Mouse (Mus musculus): ENCODE results near the gene Mavs. TPM values are rescaled to one million over a fixed set of nuclear protein-coding genes. Genes with fewer than 3 reads are reported as not detected.
A peak's percentile ranks its signal among the peaks of the same experiment; 100 is the strongest.

Gene Mavs
- polyA plus RNA-seq, 1 experiment from 2014 or later = 8.6 TPM

DNA sequence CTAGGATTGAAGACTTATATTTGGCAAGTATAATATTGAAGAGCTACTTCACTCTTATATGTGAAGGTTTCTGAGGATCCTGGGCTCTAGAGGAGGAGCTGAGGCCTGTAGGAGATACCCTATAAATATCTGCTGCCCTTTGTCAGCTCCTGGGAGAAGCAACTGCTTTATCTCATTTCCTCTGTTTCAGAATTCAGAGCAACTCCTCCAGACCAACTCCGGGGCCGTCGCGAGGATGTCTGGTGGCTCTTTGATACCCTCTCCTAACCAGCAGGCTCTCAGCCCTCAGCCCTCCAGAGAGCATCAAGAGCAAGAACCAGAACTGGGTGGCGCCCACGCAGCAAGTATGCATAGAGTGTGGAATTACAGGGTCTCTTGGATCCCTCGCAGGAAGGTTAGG, 9.1 kb downstream of the Mavs start:
- peaks cover 38% of the 10 kb centered on the region for H3K36me3 ChIP-seq
- H3K4me2 ChIP-seq (replicated peaks) = no peak overlapping the region
- H3K27ac ChIP-seq = no peak overlapping the region
- no peaks in the 10 kb centered on the region for H3K4me1 ChIP-seq (replicated peaks)
- no peaks in the 10 kb centered on the region for H3K9me3 ChIP-seq
- no peak for ATAC-seq
- H3K4me3 ChIP-seq (replicated peaks) = no peak overlapping the region
- H3K9ac ChIP-seq (replicated peaks) = no peak overlapping the region
- 97% methylated on average over 7 of the region's 7 CpGs for WGBS
- no peaks in the 10 kb centered on the region for H3K27me3 ChIP-seq

DNA sequence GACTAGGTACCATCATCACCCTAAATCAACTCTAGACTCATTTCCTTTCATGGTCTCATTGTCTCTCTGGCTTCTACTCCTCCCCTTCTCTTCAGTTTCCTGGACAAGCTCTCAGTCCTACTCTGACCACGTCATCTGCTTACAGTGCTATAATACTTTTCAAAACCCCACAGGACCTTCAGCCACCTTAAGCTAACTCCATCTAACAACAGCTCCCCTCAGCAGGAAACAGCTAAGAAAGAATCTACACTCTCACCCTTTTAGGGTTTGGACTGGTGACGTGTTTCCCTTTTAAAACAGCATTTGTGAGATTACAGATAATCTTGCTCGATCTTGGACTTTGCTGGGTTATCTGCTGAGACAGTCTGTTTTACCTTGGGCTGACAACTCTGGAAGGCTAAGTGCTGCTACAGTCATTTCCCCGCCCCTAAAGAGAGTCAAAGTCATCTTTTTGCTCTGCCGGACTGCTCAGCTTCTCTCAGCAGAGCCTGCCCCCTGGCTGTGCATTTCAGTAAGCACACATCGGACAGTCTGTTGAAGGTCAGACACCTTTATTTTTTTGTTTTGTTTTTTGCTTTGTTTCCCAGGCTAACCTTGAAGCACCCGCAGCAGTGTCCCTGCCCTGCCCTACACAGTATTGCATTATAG, 19.9 kb downstream of the Mavs start:
- no peaks in the 10 kb centered on the region for H3K27me3 ChIP-seq
- H3K27ac ChIP-seq = no peak overlapping the region
- WGBS = 33% methylated on average over 7 of the region's 7 CpGs
- no peaks in the 10 kb centered on the region for H3K36me3 ChIP-seq
- peak; percentile 65; the same call in 1 of the 2 replicates for ATAC-seq
- no peaks in the 10 kb centered on the region for H3K4me1 ChIP-seq (replicated peaks)
- H3K4me3 ChIP-seq (replicated peaks) = no peak overlapping the region
- no peak overlapping the region for H3K4me2 ChIP-seq (replicated peaks)
- no peak overlapping the region for H3K9ac ChIP-seq (replicated peaks)
- H3K9me3 ChIP-seq = no peaks in the 10 kb centered on the region

GRCm38 (mm10) chr2:131254329-131254713, 20.5 kb downstream of the Mavs start:
- Histone ChIP-seq H3K36me3 (no peaks in the 10 kb centered on the region), H3K27me3 (no peaks in the 10 kb centered on the region), H3K4me2 (replicated peaks) (no peak overlapping the region), H3K9ac (replicated peaks) (no peak overlapping the region), H3K4me1 (replicated peaks) (no peaks in the 10 kb centered on the region), H3K9me3 (no peaks in the 10 kb centered on the region), H3K4me3 (replicated peaks) (no peak overlapping the region), H3K27ac (no peak overlapping the region)
- 89% methylated on average over 2 of the region's 2 CpGs for WGBS
- no peak for ATAC-seq

DNA sequence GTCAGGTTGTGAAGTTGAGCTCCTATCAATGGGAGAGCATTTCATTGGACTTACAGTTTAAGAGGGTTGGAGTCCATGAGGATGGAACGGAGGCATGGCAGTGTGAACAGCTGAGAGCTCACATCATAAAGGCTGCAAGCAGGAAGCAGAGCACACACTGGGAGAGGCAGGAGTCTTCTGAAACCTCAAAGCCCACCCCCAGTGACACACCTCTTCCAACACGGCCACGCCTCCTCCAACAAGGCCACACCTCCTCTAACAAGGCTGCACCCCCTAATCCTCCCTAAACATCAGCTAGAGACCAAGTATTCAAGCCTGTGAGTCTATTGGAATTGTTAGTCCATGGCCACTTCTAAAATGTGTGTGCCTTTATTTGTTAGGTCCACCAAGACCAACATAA, 21.9 kb downstream of the Mavs start:
- no peak for ATAC-seq
- Histone ChIP-seq H3K27ac (no peak overlapping the region), H3K9me3 (no peaks in the 10 kb centered on the region), H3K4me1 (replicated peaks) (peaks cover 3% of the 10 kb centered on the region), H3K9ac (replicated peaks) (no peak overlapping the region), H3K4me3 (replicated peaks) (no peak overlapping the region), H3K4me2 (replicated peaks) (no peak overlapping the region), H3K36me3 (no peaks in the 10 kb centered on the region), H3K27me3 (no peaks in the 10 kb centered on the region)
- WGBS = 55% methylated on average over 3 of the region's 3 CpGs

GRCm38 (mm10) chr2:131258693-131259092, 24.8 kb downstream of the Mavs start:
- H3K27ac ChIP-seq = no peak overlapping the region
- H3K9ac ChIP-seq (replicated peaks) = no peak overlapping the region
- peaks cover 18% of the 10 kb centered on the region for H3K4me1 ChIP-seq (replicated peaks)
- WGBS = 85% methylated on average over 8 of the region's 8 CpGs
- no peak for ATAC-seq
- H3K36me3 ChIP-seq = no peaks in the 10 kb centered on the region
- H3K9me3 ChIP-seq = no peaks in the 10 kb centered on the region
- no peak overlapping the region for H3K4me2 ChIP-seq (replicated peaks)
- H3K4me3 ChIP-seq (replicated peaks) = no peak overlapping the region
- H3K27me3 ChIP-seq = no peaks in the 10 kb centered on the region

GRCm38 (mm10) chr2:131260544-131261307, 26.9 kb downstream of the Mavs start:
- H3K9ac ChIP-seq (replicated peaks) = no peak overlapping the region; the same call in 1 of the 2 replicates
- H3K36me3 ChIP-seq = no peaks in the 10 kb centered on the region
- H3K27me3 ChIP-seq = no peaks in the 10 kb centered on the region
- 70% methylated on average over 9 of the region's 9 CpGs for WGBS
- 0 out of 2 replicates have a peak overlapping the region, but pooled peaks have one; percentile 60 for H3K4me2 ChIP-seq (replicated peaks)
- H3K27ac ChIP-seq = peak overlapping the region; percentile 99
- no peak overlapping the region for H3K4me3 ChIP-seq (replicated peaks)
- no peak for ATAC-seq
- peaks cover 35% of the 10 kb centered on the region for H3K4me1 ChIP-seq (replicated peaks)
- H3K9me3 ChIP-seq = no peaks in the 10 kb centered on the region

GRCm38 (mm10) chr2:131261481-131262212, 27.8 kb downstream of the Mavs start:
- Histone ChIP-seq H3K27ac (peak overlapping the region; percentile 99), H3K27me3 (no peaks in the 10 kb centered on the region), H3K36me3 (no peaks in the 10 kb centered on the region), H3K4me1 (replicated peaks) (peaks cover 35% of the 10 kb centered on the region), H3K9me3 (no peaks in the 10 kb centered on the region), H3K9ac (replicated peaks) (peak overlapping the region; percentile 76), H3K4me3 (replicated peaks) (peak overlapping the region; percentile 85), H3K4me2 (replicated peaks) (peak overlapping the region; percentile 60)
- 2% methylated on average over 10 of the region's 10 CpGs for WGBS
- peak; percentile 87 for ATAC-seq

DNA sequence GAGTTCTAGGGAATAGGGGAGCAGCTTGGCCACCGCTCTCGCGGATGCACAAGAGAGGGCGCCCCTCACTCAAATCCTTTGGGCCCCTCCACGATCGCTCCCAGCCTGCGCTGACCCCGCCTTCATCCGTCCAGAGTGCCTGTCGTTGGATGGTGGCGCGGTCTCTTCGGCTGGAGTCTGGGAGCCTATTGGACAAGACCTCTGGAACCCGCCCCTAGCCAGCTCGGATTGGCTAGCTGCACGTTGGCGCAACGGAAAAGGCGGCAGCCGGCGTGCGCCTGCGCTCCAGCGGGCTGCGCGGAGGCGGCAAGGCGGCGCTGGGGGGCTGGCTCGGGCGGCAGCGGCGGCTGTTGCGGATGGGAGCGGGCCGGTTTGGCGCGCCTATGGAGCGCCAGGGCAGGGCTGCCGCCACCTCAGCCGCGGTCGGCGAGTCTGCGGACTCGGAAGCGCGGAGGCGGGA, 28.4 kb downstream of the Mavs start, which contains the start of gene Pank2:
Gene Pank2, plus strand, starts transcription at position 283 of the 460 bp plus-strand sequence.
- H3K36me3 ChIP-seq = no peaks in the 10 kb centered on the region
- no peaks in the 10 kb centered on the region for H3K27me3 ChIP-seq
- peak within 1 kb of the TSS; percentile 97 for H3K9ac ChIP-seq (replicated peaks)
- H3K4me2 ChIP-seq (replicated peaks) = peak within 1 kb of the TSS; percentile 82
- peaks cover 35% of the 10 kb centered on the region for H3K4me1 ChIP-seq (replicated peaks)
- peak within 1 kb of the TSS; percentile 85 for H3K4me3 ChIP-seq (replicated peaks)
- under 1% methylated on average over 45 of the region's 49 CpGs for WGBS
- peak; percentile 100 for ATAC-seq
- H3K9me3 ChIP-seq = no peaks in the 10 kb centered on the region
- peak within 1 kb of the TSS; percentile 99 for H3K27ac ChIP-seq

DNA sequence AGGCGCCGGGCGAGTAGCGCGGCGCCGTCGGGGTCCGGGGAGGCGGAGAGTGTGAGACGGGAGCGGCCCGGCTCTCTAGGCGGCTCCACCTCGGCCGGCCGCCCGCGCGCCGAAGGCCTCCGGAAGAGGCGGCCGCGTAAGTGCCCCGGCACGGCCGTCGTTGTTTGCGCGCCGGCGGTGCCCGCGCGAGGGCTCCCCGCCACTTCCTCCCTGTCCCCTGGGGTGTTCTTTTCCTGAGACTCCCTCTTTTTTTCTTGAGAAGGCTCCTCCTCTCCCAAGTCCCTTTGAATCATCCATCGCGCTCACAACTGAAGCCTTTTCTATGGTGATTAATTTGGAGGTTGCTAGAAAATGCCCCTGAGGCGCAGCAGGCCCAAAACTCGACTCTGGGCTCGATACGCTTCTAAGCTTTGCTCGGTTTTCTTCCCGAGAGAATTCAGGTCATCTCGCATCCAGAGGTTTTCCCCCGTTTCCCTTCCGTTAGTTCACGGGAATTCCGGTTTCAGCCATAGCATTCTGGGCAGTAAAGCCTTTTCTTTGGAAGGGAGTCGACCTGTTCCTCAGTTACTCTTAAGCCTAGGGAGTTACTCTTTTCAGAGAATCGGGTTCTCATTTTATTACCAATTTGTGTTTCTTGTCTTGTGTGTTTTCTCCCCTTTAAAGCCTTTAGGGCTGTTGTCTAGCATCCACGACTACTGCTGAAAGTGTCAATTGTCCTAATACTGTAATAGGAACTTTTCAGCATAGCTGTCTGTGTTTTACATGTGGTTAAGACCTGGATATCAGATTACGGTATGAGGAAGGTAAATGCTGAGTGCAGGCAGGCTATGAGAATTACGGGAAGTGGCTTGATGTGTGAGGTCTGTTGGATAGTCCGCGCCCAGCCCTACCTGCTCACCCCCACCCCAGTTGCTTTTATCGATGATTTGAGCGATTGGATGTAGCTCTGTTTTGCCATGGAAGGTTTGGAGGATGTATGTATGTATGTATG, 29.1 kb downstream of the Mavs start:
- Histone ChIP-seq H3K9ac (replicated peaks) (peak overlapping the region; percentile 97), H3K27ac (peak overlapping the region; percentile 99), H3K9me3 (no peaks in the 10 kb centered on the region), H3K36me3 (no peaks in the 10 kb centered on the region), H3K4me1 (replicated peaks) (peaks cover 35% of the 10 kb centered on the region), H3K4me3 (replicated peaks) (peak overlapping the region; percentile 85), H3K27me3 (no peaks in the 10 kb centered on the region), H3K4me2 (replicated peaks) (peak overlapping the region; percentile 82)
- WGBS = under 1% methylated on average over 59 of the region's 59 CpGs
- peak; percentile 85 for ATAC-seq

GRCm38 (mm10) chr2:131264027-131264426, 30.2 kb downstream of the Mavs start:
- Histone ChIP-seq H3K27ac (no peak overlapping the region), H3K27me3 (no peaks in the 10 kb centered on the region), H3K9me3 (no peaks in the 10 kb centered on the region), H3K9ac (replicated peaks) (peak overlapping the region; percentile 39; the same call in 1 of the 2 replicates), H3K4me1 (replicated peaks) (peaks cover 35% of the 10 kb centered on the region), H3K4me2 (replicated peaks) (peak overlapping the region; percentile 82), H3K36me3 (no peaks in the 10 kb centered on the region), H3K4me3 (replicated peaks) (peak overlapping the region; percentile 85)
- ATAC-seq = no peak
- WGBS = 73% methylated on average over 6 of the region's 6 CpGs

GRCm38 (mm10) chr2:131265056-131265455, 31.2 kb downstream of the Mavs start:
- Histone ChIP-seq H3K4me1 (replicated peaks) (peaks cover 35% of the 10 kb centered on the region), H3K27ac (no peak overlapping the region), H3K27me3 (no peaks in the 10 kb centered on the region), H3K9ac (replicated peaks) (no peak overlapping the region), H3K4me3 (replicated peaks) (no peak overlapping the region), H3K4me2 (replicated peaks) (no peak overlapping the region), H3K36me3 (no peaks in the 10 kb centered on the region), H3K9me3 (no peaks in the 10 kb centered on the region)
- no peak for ATAC-seq
- 78% methylated on average over 2 of the region's 2 CpGs for WGBS
